Mouse (Mus musculus): ENCODE measurements around the gene Sms. TPM values are rescaled to one million over a fixed set of nuclear protein-coding genes. Genes with fewer than 3 reads are reported as not detected.

The Sms gene
- 60.2 TPM for polyA plus RNA-seq (2017; shearing (Covaris generic))

DNA sequence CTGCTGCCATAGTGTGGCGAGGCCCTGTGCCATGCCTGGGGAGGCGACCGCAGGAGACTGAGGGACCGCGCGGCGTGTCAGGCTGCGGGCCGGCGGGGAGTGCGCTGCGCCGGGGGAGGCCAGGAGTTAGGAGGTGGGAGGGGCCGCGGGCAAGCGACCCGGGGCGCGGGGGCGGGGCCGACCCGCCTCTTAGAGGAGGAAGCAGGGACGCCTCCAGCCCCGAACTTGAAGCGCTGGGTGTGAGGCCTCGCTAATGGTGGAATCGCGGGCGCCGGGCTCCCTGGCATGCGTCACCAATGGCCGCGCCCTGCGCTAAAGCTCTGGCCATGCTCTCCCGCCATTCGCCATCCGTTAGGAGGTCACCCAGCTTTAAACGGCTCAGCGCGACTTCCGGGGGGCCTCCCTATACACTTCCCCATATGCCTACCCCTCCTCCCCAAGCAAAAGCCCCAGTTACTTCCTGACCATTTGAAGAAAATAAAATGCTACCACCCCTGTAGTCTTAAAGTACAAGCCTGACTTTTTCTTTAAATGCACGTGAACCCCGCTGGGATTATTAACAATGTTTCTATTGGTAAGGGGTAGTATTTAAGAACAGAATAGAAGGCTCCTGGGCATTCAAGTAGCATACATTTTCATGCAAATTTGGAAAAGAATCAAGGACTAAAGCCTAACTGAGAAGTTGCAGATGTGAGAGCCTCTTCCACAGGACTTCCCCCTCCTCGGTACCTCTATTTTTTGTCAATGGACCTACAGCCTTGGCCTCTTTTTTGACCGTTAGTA is at the start of gene Sms:
Sms (minus strand) TSS at position 344 of the 783 bp plus-strand sequence.

DNA sequence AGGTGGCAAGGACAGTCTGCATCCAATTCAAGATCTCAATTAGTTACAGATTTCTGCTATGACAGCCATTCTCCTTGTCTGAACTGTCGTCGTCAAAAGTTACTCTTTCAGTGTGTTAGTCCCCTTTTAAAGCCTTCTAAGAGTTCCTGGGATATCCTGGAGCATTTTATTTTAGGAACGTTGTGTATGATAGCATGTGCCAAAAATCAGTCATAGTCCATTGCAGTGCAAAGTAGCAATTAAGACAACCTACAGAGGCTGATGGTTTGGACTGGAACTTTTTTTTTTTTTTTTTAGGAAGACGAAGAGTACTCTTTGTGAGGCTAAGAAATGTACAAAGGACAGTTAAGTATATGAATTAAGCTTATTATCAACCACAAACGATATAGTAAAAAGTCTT is 76.9 kb downstream of the Sms start, which contains the start of gene Phex:
Phex (minus strand) TSS at position 101 of the 400 bp plus-strand sequence.

Other genes with a start within 250 kb of the Sms start
- gene Phex, start 77.0 kb downstream of the Sms start, polyA plus RNA-seq (2017; shearing (Covaris generic)), result not detected
- gene Yy2, start 76.7 kb upstream of the Sms start, polyA plus RNA-seq (2017; shearing (Covaris generic)), result 2.7 TPM
- 14.1 TPM for gene Mbtps2, start 106.4 kb upstream of the Sms start, polyA plus RNA-seq (2017; shearing (Covaris generic))
- not detected for gene Smpx, start 206.6 kb upstream of the Sms start, polyA plus RNA-seq (2017; shearing (Covaris generic))